Mouse (Mus musculus): ENCODE measurements at regions not wholly inside any gene's neighbourhood (a gene's known extent, or its start where the extent isn't known, plus 50 kb on each side); places are given as distances from the start of the nearest gene placed in this dataset.

GRCm38 (mm10) chrX:12502364-12502763 is 85.2 kb upstream of the Atp6ap2 start:
- no peak for TF ChIP-seq POLR2A (IDR thresholded peaks at IDR 0.05; ENCODE audit: extremely low read depth, insufficient read depth, low read length)
- no peak for TF ChIP-seq CTCF (IDR thresholded peaks at IDR 0.05; ENCODE audit: extremely low read depth, insufficient read depth, low read length)
